Mouse (Mus musculus): ENCODE data around the gene Ap1s1. TPM values are rescaled to one million over a fixed set of nuclear protein-coding genes. Genes with fewer than 3 reads are reported as not detected.

Ap1s1 gene
- polyA plus RNA-seq, 1 experiment = 168 TPM

DNA sequence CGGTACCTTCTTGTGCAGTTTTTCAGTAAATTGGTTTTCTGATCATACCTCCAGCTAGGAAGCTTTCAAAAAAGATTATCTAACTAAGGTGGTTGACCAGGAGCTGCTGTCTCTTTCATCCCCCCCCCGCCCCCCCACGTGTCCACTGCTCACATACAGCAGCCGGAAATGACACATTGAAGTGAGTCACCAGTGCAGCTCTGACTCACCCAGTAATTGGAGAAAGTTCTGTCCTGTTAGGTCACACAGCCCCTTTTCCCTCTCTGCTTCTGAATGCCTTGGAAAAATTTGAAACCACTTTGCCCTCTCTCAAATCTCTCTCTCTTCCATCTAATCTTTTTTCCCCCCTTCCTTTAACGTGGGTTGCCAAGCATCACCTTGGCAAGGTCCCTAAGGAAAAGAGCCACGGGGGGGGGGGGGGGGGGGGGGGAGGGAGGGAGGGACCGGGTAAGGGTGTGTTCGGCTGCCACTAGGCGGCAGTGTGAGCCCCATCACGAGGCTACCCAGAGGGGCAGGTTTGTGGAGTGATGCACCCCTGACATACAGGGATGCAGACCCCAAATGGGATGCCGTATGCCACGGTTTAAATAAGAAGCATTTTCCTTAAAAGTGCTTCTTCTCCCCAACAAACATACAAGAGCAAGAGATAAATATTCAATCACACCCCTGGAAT is 16.0 kb upstream of the Ap1s1 start:
- no peak overlapping the region for H3K27ac ChIP-seq (ENCODE audit: insufficient read depth, low read length)
- peak; percentile 58 to 68 for DNase-seq

GRCm38 (mm10) chr5:137054873-137055272 is 8.9 kb upstream of the Ap1s1 start:
- no peaks in the 10 kb centered on the region for H3K27me3 ChIP-seq (ENCODE audit: control insufficient read depth, insufficient read depth, low read length)
- WGBS = 85% methylated on average over 5 of the region's 5 CpGs
- H3K4me1 ChIP-seq (ENCODE audit: control insufficient read depth, insufficient read depth, low read length) = no peaks in the 10 kb centered on the region
- H3K27ac ChIP-seq (ENCODE audit: insufficient read depth, low read length) = no peak overlapping the region
- H3K4me3 ChIP-seq (replicated peaks; ENCODE audit: insufficient read depth, low read depth, low read length) = no peak overlapping the region
- TF ChIP-seq CTCF (IDR thresholded peaks at IDR 0.05; ENCODE audit: borderline replicate concordance, insufficient read depth, low read depth, low read length) (no peak), POLR2A (IDR thresholded peaks at IDR 0.05; ENCODE audit: borderline replicate concordance, insufficient read depth, low read length) (no peak)
- DNase-seq = no peak

More for the DNA sequence above, 16.0 kb upstream of the Ap1s1 start:
- Histone ChIP-seq H3K4me3 (replicated peaks; ENCODE audit: insufficient read depth, low read depth, low read length) (no peak overlapping the region), H3K4me1 (ENCODE audit: control insufficient read depth, insufficient read depth, low read length) (no peaks in the 10 kb centered on the region), H3K27me3 (ENCODE audit: control insufficient read depth, insufficient read depth, low read length) (no peaks in the 10 kb centered on the region)
- 15% methylated on average over 11 of the region's 12 CpGs for WGBS
- TF ChIP-seq POLR2A (IDR thresholded peaks at IDR 0.05; ENCODE audit: borderline replicate concordance, insufficient read depth, low read length) = no peak
- peak; percentile 63 for TF ChIP-seq CTCF (IDR thresholded peaks at IDR 0.05; ENCODE audit: borderline replicate concordance, insufficient read depth, low read depth, low read length)

DNA sequence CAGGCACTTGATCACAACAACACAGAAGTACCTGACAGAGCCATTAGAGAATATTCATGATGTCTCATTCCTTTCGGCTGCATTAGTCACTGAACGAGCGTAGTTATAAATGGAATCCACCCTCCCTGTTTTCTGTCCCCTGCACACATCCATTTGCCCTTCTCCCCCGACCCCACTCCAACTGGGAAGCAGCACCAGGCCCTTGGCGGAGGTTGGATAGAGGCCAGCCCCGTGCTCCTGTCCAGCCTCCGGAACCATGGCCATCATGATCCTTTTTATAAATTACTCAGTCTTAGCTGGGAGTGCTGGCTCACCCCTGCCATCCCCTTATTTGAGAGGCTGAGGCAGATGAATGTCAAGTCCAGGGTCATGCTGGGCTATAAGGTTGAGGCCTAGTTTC is 8.4 kb upstream of the Ap1s1 start:
- Histone ChIP-seq H3K27me3 (ENCODE audit: control insufficient read depth, insufficient read depth, low read length) (no peaks in the 10 kb centered on the region), H3K4me1 (ENCODE audit: control insufficient read depth, insufficient read depth, low read length) (no peaks in the 10 kb centered on the region), H3K4me3 (replicated peaks; ENCODE audit: insufficient read depth, low read depth, low read length) (no peak overlapping the region), H3K27ac (ENCODE audit: insufficient read depth, low read length) (no peak overlapping the region)
- TF ChIP-seq CTCF (IDR thresholded peaks at IDR 0.05; ENCODE audit: borderline replicate concordance, insufficient read depth, low read depth, low read length) (no peak), POLR2A (IDR thresholded peaks at IDR 0.05; ENCODE audit: borderline replicate concordance, insufficient read depth, low read length) (no peak)
- DNase-seq = no peak
- WGBS = 65% methylated on average over 7 of the region's 7 CpGs

DNA sequence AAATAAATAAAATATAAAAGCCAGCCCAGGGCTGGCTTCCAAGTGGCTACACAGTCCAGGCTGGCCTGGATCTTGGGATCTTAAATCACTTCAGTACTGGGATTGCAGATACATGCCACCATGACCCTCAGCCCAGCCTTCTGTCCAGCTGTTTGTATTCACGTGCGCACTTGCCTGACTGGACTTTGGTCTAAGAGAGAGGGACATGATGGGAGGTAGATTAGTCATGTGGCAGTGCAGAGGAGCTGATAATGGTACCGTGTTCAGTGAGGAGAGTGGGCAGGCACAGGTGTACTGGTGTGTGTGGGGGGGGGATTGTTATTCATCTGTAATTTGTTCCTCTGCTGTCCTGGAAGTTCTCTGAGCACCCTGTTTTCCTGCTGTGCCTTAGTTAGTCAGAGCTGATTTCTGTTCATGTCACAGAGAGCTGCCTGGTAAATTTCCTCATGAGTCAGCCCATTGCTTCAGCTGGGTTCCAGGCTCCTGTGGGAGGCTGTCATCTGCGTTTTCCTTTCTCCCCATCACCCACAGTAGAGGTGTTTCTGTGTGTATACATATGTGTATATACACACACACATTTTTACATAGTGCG is 6.1 kb upstream of the Ap1s1 start:
- 84% methylated on average over 5 of the region's 5 CpGs for WGBS
- DNase-seq = no peak
- no peaks in the 10 kb centered on the region for H3K4me1 ChIP-seq (ENCODE audit: control insufficient read depth, insufficient read depth, low read length)
- TF ChIP-seq CTCF (IDR thresholded peaks at IDR 0.05; ENCODE audit: borderline replicate concordance, insufficient read depth, low read depth, low read length) = no peak
- TF ChIP-seq POLR2A (IDR thresholded peaks at IDR 0.05; ENCODE audit: borderline replicate concordance, insufficient read depth, low read length) = no peak
- no peaks in the 10 kb centered on the region for H3K27me3 ChIP-seq (ENCODE audit: control insufficient read depth, insufficient read depth, low read length)
- no peak overlapping the region for H3K27ac ChIP-seq (ENCODE audit: insufficient read depth, low read length)
- H3K4me3 ChIP-seq (replicated peaks; ENCODE audit: insufficient read depth, low read depth, low read length) = no peak overlapping the region

DNA sequence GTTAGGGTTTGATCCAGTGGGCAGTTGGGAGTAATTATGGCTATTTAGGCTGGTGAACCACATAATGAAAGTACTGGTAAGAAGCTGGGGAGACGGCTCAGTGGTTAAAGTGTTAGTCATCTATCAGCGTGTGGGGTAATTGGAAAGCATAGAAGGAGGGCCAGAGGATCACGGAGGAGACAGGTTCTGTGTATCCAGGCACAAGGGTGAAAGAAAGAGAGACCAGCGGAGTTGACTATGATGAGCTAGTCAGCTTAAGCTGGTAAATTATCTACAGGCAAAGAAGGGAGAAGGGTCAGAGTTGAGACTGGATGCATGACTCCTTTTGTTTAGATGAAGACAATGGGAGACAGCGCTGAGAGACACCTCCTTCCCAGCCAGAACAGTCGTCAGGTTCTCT is 5.2 kb upstream of the Ap1s1 start:
- no peak overlapping the region for H3K4me3 ChIP-seq (replicated peaks; ENCODE audit: insufficient read depth, low read depth, low read length)
- no peak overlapping the region for H3K27ac ChIP-seq (ENCODE audit: insufficient read depth, low read length)
- no peak for DNase-seq
- no peaks in the 10 kb centered on the region for H3K4me1 ChIP-seq (ENCODE audit: control insufficient read depth, insufficient read depth, low read length)
- H3K27me3 ChIP-seq (ENCODE audit: control insufficient read depth, insufficient read depth, low read length) = no peaks in the 10 kb centered on the region
- no peak for TF ChIP-seq POLR2A (IDR thresholded peaks at IDR 0.05; ENCODE audit: borderline replicate concordance, insufficient read depth, low read length)
- TF ChIP-seq CTCF (IDR thresholded peaks at IDR 0.05; ENCODE audit: borderline replicate concordance, insufficient read depth, low read depth, low read length) = no peak
- WGBS = 70% methylated on average over 6 of the region's 6 CpGs

DNA sequence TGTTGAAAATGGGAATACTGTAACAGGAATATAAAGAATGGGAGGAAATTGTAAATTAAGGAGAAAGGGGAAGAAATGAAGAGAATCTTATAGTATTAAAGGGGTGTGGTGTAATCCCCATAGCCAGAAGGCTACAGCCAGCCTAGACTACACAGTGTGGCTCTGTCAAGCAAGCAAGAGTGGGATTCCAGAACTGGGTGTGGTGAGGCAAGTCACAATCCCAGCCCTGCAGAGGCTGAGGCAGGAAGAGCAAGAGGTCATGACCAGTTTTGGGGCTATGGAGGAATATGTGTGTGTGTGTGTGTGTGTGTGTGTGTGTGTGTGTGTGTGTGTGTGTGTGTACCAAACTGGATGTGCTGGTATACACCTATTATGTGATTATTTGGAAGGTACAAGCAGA is 1.1 kb upstream of the Ap1s1 start:
- no peaks in the 10 kb centered on the region for H3K27me3 ChIP-seq (ENCODE audit: control insufficient read depth, insufficient read depth, low read length)
- no peak for DNase-seq
- no peak overlapping the region for H3K27ac ChIP-seq (ENCODE audit: insufficient read depth, low read length)
- H3K4me3 ChIP-seq (replicated peaks; ENCODE audit: insufficient read depth, low read depth, low read length) = no peak overlapping the region
- H3K4me1 ChIP-seq (ENCODE audit: control insufficient read depth, insufficient read depth, low read length) = no peaks in the 10 kb centered on the region
- TF ChIP-seq CTCF (IDR thresholded peaks at IDR 0.05; ENCODE audit: borderline replicate concordance, insufficient read depth, low read depth, low read length) (no peak), POLR2A (IDR thresholded peaks at IDR 0.05; ENCODE audit: borderline replicate concordance, insufficient read depth, low read length) (no peak)

DNA sequence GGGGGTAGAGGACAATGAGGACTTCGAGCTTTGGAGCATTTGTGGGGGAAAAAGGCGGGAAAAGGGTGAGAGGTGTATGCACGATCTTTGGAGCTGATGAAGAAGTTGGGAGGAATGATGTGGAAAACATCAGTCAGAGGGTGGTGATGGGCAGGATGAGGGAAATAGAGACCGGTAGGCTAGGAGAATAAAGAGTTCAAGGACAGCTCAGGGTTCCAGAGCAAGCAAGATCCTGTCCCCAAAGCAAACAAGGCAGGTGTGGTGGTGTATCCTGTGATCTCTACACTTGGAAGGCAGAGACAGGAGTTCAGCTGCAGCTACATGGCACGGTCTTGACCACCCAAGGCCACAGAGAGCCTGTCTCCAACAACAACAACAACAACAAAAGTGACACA is 386 bp upstream of the Ap1s1 start:
- Histone ChIP-seq H3K27ac (ENCODE audit: insufficient read depth, low read length) (no peak overlapping the region), H3K4me1 (ENCODE audit: control insufficient read depth, insufficient read depth, low read length) (no peaks in the 10 kb centered on the region), H3K4me3 (replicated peaks; ENCODE audit: insufficient read depth, low read depth, low read length) (peak overlapping the region; percentile 68), H3K27me3 (ENCODE audit: control insufficient read depth, insufficient read depth, low read length) (no peaks in the 10 kb centered on the region)
- 12% methylated on average over 5 of the region's 5 CpGs for WGBS
- no peak for DNase-seq
- TF ChIP-seq CTCF (IDR thresholded peaks at IDR 0.05; ENCODE audit: borderline replicate concordance, insufficient read depth, low read depth, low read length) (no peak), POLR2A (IDR thresholded peaks at IDR 0.05; ENCODE audit: borderline replicate concordance, insufficient read depth, low read length) (no peak)

GRCm38 (mm10) chr5:137043997-137044396 is 1.9 kb downstream of the Ap1s1 start:
- no peak overlapping the region for H3K4me3 ChIP-seq (replicated peaks; ENCODE audit: insufficient read depth, low read depth, low read length)
- TF ChIP-seq POLR2A (IDR thresholded peaks at IDR 0.05; ENCODE audit: borderline replicate concordance, insufficient read depth, low read length) (no peak), CTCF (IDR thresholded peaks at IDR 0.05; ENCODE audit: borderline replicate concordance, insufficient read depth, low read depth, low read length) (no peak)
- no peaks in the 10 kb centered on the region for H3K27me3 ChIP-seq (ENCODE audit: control insufficient read depth, insufficient read depth, low read length)
- no peak overlapping the region for H3K27ac ChIP-seq (ENCODE audit: insufficient read depth, low read length)
- DNase-seq = no peak
- 96% methylated on average over 7 of the region's 7 CpGs for WGBS
- no peaks in the 10 kb centered on the region for H3K4me1 ChIP-seq (ENCODE audit: control insufficient read depth, insufficient read depth, low read length)
